Mouse (Mus musculus) brain, embryonic 14.5 days (tissue): ENCODE results near the gene Znrf2.

Experiments
- CTCF ChIP-seq: fragments of 200-500 bp; IDR thresholded peaks from 2 replicates; pipeline ENCODE4 v1.5.1; 2012; ENCODE audit warnings: inconsistent platforms, mild to moderate bottlenecking, moderate library complexity, borderline replicate concordance; ENCODE audit not compliant: insufficient read depth, insufficient read length; ENCODE audit errors: extremely low read depth
- POLR2A ChIP-seq: fragments of 200-500 bp; IDR thresholded peaks from 2 replicates; pipeline ENCODE4 v1.6.1; 2012; ENCODE audit warnings: mild to moderate bottlenecking, inconsistent platforms, borderline replicate concordance; ENCODE audit not compliant: poor library complexity, insufficient read depth, insufficient read length, severe bottlenecking; ENCODE audit errors: extremely low read depth

DNA sequence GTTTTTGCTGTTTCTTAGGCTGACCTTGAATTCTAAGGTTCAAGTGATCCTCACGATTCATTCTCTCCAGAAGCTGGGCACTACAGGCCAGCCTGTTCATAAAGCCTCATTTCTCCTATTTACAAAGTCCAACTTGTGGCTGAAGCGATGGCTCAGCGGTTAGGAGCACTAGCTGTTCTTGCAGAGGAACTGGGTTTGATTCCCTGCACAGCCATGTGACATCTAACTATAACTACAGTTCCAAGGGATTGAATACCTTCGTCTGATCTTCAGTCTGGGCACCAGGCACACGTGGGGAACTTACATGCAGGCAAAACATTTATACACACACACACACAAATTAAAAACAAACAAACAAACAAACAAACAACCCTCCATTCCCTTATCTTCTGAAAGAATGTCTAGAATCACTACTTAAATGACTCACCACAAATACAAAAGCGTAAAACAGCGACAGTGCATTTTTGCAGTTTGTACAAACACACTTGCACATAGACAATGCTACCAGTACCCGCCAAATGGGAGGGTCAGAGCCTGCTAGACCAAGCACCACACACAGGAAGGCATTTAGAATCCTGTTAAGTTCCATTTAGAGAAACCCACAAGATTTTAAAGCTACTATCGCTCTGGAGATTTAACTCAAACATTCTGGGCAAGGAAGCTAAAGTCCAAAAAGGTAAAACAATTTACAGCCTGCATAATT is 1.1 kb upstream of the Znrf2 start:
- TF ChIP-seq CTCF (no peak), POLR2A (no peak)
